Mouse (Mus musculus) left cerebral cortex, postnatal 36 days (tissue): ENCODE results near the gene Tnpo1. TPM values are rescaled to one million over a fixed set of nuclear protein-coding genes. Genes with fewer than 3 reads are reported as not detected.

Experiments
- DNase-seq, 2 experiments: peaks; one replicate each; pipeline ENCODE4 v3.0.0; 2021 to 2022; ENCODE audit warnings: low spot score in 2 of 2, mixed read lengths in 1 of 2
- intact Hi-C: fragments of 180-260 bp; cut with DNase I; formaldehyde crosslinking; loops from one replicate; pipeline ENCODE4 v1.15.1; 2025
- total RNA-seq, 2 experiments: library from RNA; stranded (reverse); gene quantifications; 2 replicates each; pipeline ENCODE4 v1.2.3; 2021

Gene Tnpo1
- total RNA-seq, 2 experiments from 2014 or later = 52.6 to 68.2 TPM

- intact Hi-C loops = no loop called here
- DNase-seq = no peak
Measured at GRCm38 (mm10) chr13:98803699-98804098, 122.5 kb downstream of the Tnpo1 start.

- intact Hi-C loops = no loop called here
- DNase-seq = no peak
Measured at GRCm38 (mm10) chr13:98802957-98803356, 123.2 kb downstream of the Tnpo1 start.

DNA sequence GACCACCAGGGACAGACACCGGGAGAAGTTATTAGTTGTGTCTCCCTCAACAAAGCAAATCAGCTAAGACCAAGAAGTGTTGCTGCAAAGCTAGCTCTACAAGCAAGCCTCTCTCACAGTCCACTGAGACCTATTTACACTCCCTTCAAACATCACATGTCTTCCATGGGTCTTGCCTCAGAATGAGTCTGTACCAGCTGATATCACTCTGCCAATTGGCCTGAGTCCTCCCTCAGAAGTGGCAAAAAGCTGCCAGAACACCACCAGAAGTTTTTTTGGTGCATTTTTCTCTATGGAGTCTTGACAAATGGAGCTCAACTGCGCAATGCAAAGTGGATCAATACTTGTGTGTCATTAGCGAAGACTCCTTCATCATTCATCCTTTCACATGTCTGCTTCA, 130.7 kb downstream of the Tnpo1 start:
- intact Hi-C loops = no loop called here
- DNase-seq = no peak

GRCm38 (mm10) chr13:98792864-98793263, 133.3 kb downstream of the Tnpo1 start:
- DNase-seq = no peak
- intact Hi-C loops = no loop called here

GRCm38 (mm10) chr13:98791693-98792092, 134.5 kb downstream of the Tnpo1 start:
- intact Hi-C loops = no loop called here
- DNase-seq = no peak

Other genes with a start within 250 kb of the Tnpo1 start
- gene Tmem171, start 231.6 kb downstream of the Tnpo1 start, total RNA-seq = not detected
- 10 to 100 TPM; 35.3 to 41.0 TPM for gene Fcho2, start 110.9 kb downstream of the Tnpo1 start, total RNA-seq
- gene 1700024P04Rik, start 58.2 kb upstream of the Tnpo1 start, total RNA-seq = not detected